Comparison of ENCODE assay signal across 7 mouse cellular contexts in the genomic region with DNA sequence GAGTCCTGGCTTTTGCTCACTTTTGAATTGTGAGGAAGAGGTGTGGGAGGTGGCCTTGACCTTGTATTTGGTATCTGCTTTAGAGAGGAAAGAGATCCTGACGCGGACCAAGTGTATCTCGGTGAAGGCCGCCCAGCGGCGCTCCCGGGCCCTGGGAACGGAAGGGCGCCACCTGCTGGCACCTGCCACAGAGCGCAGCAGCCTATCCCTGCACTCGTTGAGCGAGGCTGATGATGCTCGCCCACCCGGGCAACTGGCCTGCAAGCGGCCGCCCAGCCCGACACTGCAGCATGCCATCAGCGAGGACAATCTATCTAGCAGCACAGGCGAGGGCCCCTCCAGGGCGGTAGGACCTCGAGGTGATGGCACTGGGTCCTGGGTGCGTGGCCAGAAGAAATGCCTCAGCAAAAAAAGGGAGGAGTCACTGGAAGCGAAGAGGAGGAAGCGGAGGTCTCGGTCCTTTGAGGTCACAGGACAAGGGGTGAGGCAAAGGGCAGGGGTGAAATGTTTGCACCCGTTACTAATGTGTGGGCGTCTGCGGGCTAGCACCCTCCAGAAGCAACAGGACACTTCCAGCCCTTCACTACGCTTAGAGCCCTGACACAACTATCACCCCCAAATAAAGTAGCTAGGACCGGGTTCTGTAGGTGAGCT. TPM values are rescaled to one million over a fixed set of nuclear protein-coding genes. Genes with fewer than 3 reads are reported as not detected.
DNase-seq lines count a peak whose midpoint lies in the region; ATAC-seq and TF ChIP-seq lines count a peak whose summit lies in the region.

No protein-coding gene starts in this region.

- TF ChIP-seq CTCF in cortical plate, adult 2 months (IDR thresholded peaks at IDR 0.05; ENCODE audit: extremely low read depth, insufficient read depth, low read length) = peak; percentile 71

- H3K27ac ChIP-seq in cortical plate, adult 2 months (ENCODE audit: insufficient read depth, low read length) = no peak overlapping the region
- no peak overlapping the region for H3K27ac ChIP-seq in limb, embryonic 10.5 days
- no peak overlapping the region for H3K27ac ChIP-seq in midbrain, embryonic 12.5 days (replicated peaks)

- ATAC-seq in inflammation-experienced regulatory T-cells, adult 6 months = peak; percentile 28
- peak; percentile 62 for ATAC-seq in midbrain, embryonic 12.5 days (ENCODE audit: low FRiP score, low read depth)

- DNase-seq in adrenal gland, adult (ENCODE audit: inconsistent age in 2 of 2, low spot score in 1 of 2) = peak; percentile 79 to 92
- peak; percentile 88 for DNase-seq in gastrocnemius, postnatal 14 days
- DNase-seq in limb, embryonic 10.5 days (ENCODE audit: low spot score) = peak; percentile 94
- DNase-seq in skeletal muscle tissue, adult 2 months (ENCODE audit: low read depth, low spot score) = peak; percentile 47

- H3K36me3 ChIP-seq in limb, embryonic 10.5 days = no peaks in the 10 kb centered on the region
- H3K36me3 ChIP-seq in midbrain, embryonic 12.5 days = 0 out of 2 replicates have a peak, but pooled peaks cover 4% of the 10 kb centered on the region

- H3K4me2 ChIP-seq in midbrain, embryonic 12.5 days (replicated peaks) = peak overlapping the region; percentile 40

- no peaks in the 10 kb centered on the region for H3K9me3 ChIP-seq in limb, embryonic 10.5 days (replicated peaks)
- no peaks in the 10 kb centered on the region for H3K9me3 ChIP-seq in midbrain, embryonic 12.5 days

- intact Hi-C loops in gastrocnemius, postnatal 14 days (cut with DNase I; ENCODE audit: low total_unique reads) = no loop called here

- peaks cover 2% of the 10 kb centered on the region for H3K4me1 ChIP-seq in cortical plate, adult 2 months (ENCODE audit: control insufficient read depth, insufficient read depth, low read length)
- peaks cover 37% of the 10 kb centered on the region for H3K4me1 ChIP-seq in limb, embryonic 10.5 days
- H3K4me1 ChIP-seq in midbrain, embryonic 12.5 days = peaks cover 56% of the 10 kb centered on the region

- peaks cover 100% of the 10 kb centered on the region for H3K27me3 ChIP-seq in limb, embryonic 10.5 days (ENCODE audit: low read depth, poor library complexity, severe bottlenecking)
- H3K27me3 ChIP-seq in midbrain, embryonic 12.5 days = peaks cover 98% of the 10 kb centered on the region

- WGBS in limb, embryonic 10.5 days = 11% methylated on average over 30 of the region's 30 CpGs
- WGBS in midbrain, embryonic 12.5 days = 13% methylated on average over 30 of the region's 30 CpGs

- no peak overlapping the region for H3K4me3 ChIP-seq in cortical plate, adult 2 months (ENCODE audit: insufficient read depth, low read length)
- peak overlapping the region; percentile 31 for H3K4me3 ChIP-seq in limb, embryonic 10.5 days
- H3K4me3 ChIP-seq in midbrain, embryonic 12.5 days = no peak overlapping the region

- no peak for TF ChIP-seq POLR2A in cortical plate, adult 2 months (IDR thresholded peaks at IDR 0.05; ENCODE audit: extremely low read depth, insufficient read depth, low read length)

- H3K9ac ChIP-seq in midbrain, embryonic 12.5 days (replicated peaks) = peak overlapping the region; percentile 2; the same call in 1 of the 2 replicates

RNA-seq across cellular contexts. Expression of gene Btbd17, which starts 6.6 kb away (rescaled TPM):
- polyA plus RNA-seq in cortical plate, adult 2 months (2012; rRNA removed) = 50.7 and 56.1 TPM in 2 replicates
- 1 to 10 TPM in 1 of 2 experiments, under 1 TPM in 1; 0.38 to 1.1 TPM for total RNA-seq in gastrocnemius, postnatal 14 days (2021)
- polyA plus RNA-seq in inflammation-experienced regulatory T-cells, adult 6 months (2017; shearing (Covaris generic)) = not detected
- polyA plus RNA-seq in limb, embryonic 10.5 days (2016; fragmentation: Nextera tagmentation; extraction: Ambion mirVana) = 0.14 TPM in 1 of 2 replicates, not detected in the other
- polyA plus RNA-seq in midbrain, embryonic 12.5 days (2016; fragmentation: Nextera tagmentation; extraction: Ambion mirVana) = 61.0 and 68.5 TPM in 2 replicates

RNA-seq across cellular contexts. Expression of gene Gpr142, which starts 9.5 kb away (rescaled TPM):
- polyA plus RNA-seq in cortical plate, adult 2 months (2012; rRNA removed) = not detected in 2 replicates
- total RNA-seq in gastrocnemius, postnatal 14 days (2021) = not detected
- polyA plus RNA-seq in inflammation-experienced regulatory T-cells, adult 6 months (2017; shearing (Covaris generic)) = not detected
- polyA plus RNA-seq in limb, embryonic 10.5 days (2016; fragmentation: Nextera tagmentation; extraction: Ambion mirVana) = not detected in 2 replicates
- polyA plus RNA-seq in midbrain, embryonic 12.5 days (2016; fragmentation: Nextera tagmentation; extraction: Ambion mirVana) = not detected in 2 replicates

RNA-seq across cellular contexts. Expression of gene Kif19a, which starts 24.0 kb away (rescaled TPM):
- polyA plus RNA-seq in cortical plate, adult 2 months (2012; rRNA removed) = 4.8 and 5.5 TPM in 2 replicates
- total RNA-seq in gastrocnemius, postnatal 14 days (2021) = 1 to 10 TPM; 1.3 to 4.2 TPM
- under 1 TPM in 1 of 3 experiments, not detected in 2; 0.33 TPM for polyA plus RNA-seq in inflammation-experienced regulatory T-cells, adult 6 months (2017; shearing (Covaris generic))
- 0.13 TPM in 1 of 2 replicates, not detected in the other for polyA plus RNA-seq in limb, embryonic 10.5 days (2016; fragmentation: Nextera tagmentation; extraction: Ambion mirVana)
- polyA plus RNA-seq in midbrain, embryonic 12.5 days (2016; fragmentation: Nextera tagmentation; extraction: Ambion mirVana) = 0.45 and 0.73 TPM in 2 replicates

Comparison
In these comparisons a context has a peak if more than half of its experiments do, and no peak if none do; other contexts are left out.
1. RNA of gene Btbd17, which starts 6.6 kb away (polyA plus RNA-seq): 61.0 to 68.5 TPM in midbrain, embryonic 12.5 days and 50.7 to 56.1 TPM in cortical plate, adult 2 months; 0.14 TPM in limb, embryonic 10.5 days and not detected in inflammation-experienced regulatory T-cells, adult 6 months; every median in the first group is over 10 times any median in the second.
2. Peak in every context shown above with its lines, with median percentiles within 50 percentile points of each other: DNase-seq.